In genomic region chr17:31136821-31137220, GRCm38 (mm10) we compare ENCODE assay signal across 29 mouse cellular contexts. TPM values are rescaled to one million over a fixed set of nuclear protein-coding genes. Genes with fewer than 3 reads are reported as not detected.
"Had no signal": no experiment of that assay in that cellular context is flagged by ENCODE, and none has a peak within 500 bp of the region (broad histone marks: within the 10 kb centered on the region; RNA-seq: fewer than 3 reads in every experiment).

No protein-coding gene starts in this region.

- H3K27me3 ChIP-seq: hindbrain, embryonic 12.5 days; intestine, embryonic 15.5 days; limb, embryonic 12.5 days; liver, embryonic 13.5 days had no signal

- H3K36me3 ChIP-seq: heart, embryonic 10.5 days; heart, embryonic 12.5 days; hindbrain, embryonic 10.5 days; hindbrain, embryonic 12.5 days; intestine, embryonic 15.5 days; limb, embryonic 10.5 days; limb, embryonic 12.5 days; liver, embryonic 13.5 days had no signal

- H3K27ac ChIP-seq: heart, embryonic 10.5 days; hindbrain, embryonic 10.5 days; hindbrain, embryonic 12.5 days; hindbrain, embryonic 14.5 days; intestine, embryonic 15.5 days; layer of hippocampus, adult 2 months; left cerebral cortex, adult 2 months; limb, embryonic 10.5 days; limb, embryonic 12.5 days; liver, embryonic 13.5 days had no signal

- DNase-seq: gastrocnemius, postnatal 25 days; heart, adult 18-20 months; heart, postnatal 10 days; heart, postnatal 4 days; kidney, adult 18-20 months; kidney, adult 8-10 months; kidney, postnatal 10 days; kidney, postnatal 25 days; kidney, postnatal 4 days; liver; liver, embryonic 13.5 days had no signal

- H3K4me1 ChIP-seq: heart, embryonic 12.5 days; hindbrain, embryonic 10.5 days; hindbrain, embryonic 12.5 days; limb, embryonic 12.5 days had no signal

- H3K9ac ChIP-seq: heart, embryonic 12.5 days; hindbrain, embryonic 12.5 days; hindbrain, embryonic 14.5 days; intestine, embryonic 15.5 days; limb, embryonic 12.5 days; liver, embryonic 13.5 days had no signal

- H3K4me2 ChIP-seq: heart, embryonic 12.5 days; hindbrain, embryonic 12.5 days; hindbrain, embryonic 14.5 days; intestine, embryonic 15.5 days; limb, embryonic 12.5 days; liver, embryonic 11.5 days; liver, embryonic 13.5 days had no signal

- ATAC-seq: hindbrain, embryonic 16.5 days; intestine, embryonic 15.5 days; intestine, postnatal 0 days had no signal

- H3K4me3 ChIP-seq: heart, embryonic 10.5 days; heart, embryonic 12.5 days; hindbrain, embryonic 10.5 days; hindbrain, embryonic 12.5 days; intestine, embryonic 15.5 days; layer of hippocampus, adult 2 months; left cerebral cortex, adult 2 months; limb, embryonic 10.5 days; limb, embryonic 12.5 days; liver, embryonic 13.5 days had no signal

- H3K9me3 ChIP-seq: heart, embryonic 10.5 days; heart, embryonic 12.5 days; hindbrain, embryonic 10.5 days; hindbrain, embryonic 12.5 days; intestine, embryonic 15.5 days; limb, embryonic 10.5 days; limb, embryonic 12.5 days; liver, embryonic 13.5 days had no signal

RNA-seq across cellular contexts. Expression of gene Tff2, which starts 7.3 kb away (rescaled TPM):
- polyA plus RNA-seq: heart, embryonic 10.5 days; heart, embryonic 12.5 days; heart, embryonic 14.5 days; heart, embryonic 16.5 days; hindbrain, embryonic 10.5 days; hindbrain, embryonic 12.5 days; hindbrain, embryonic 14.5 days; hindbrain, embryonic 16.5 days; limb, embryonic 10.5 days; limb, embryonic 12.5 days; limb, embryonic 14.5 days; liver, embryonic 11.5 days; liver, embryonic 13.5 days had no signal

RNA-seq across cellular contexts. Expression of gene Tff3, which starts 7.4 kb away (rescaled TPM):
- polyA plus RNA-seq: heart, embryonic 12.5 days; heart, embryonic 14.5 days; hindbrain, embryonic 10.5 days; hindbrain, embryonic 12.5 days; kidney, embryonic 14.5 days; limb, embryonic 10.5 days; limb, embryonic 12.5 days had no signal

RNA-seq across cellular contexts. Expression of gene Tff1, which starts 28.3 kb away (rescaled TPM):
- polyA plus RNA-seq: heart, embryonic 12.5 days; heart, embryonic 14.5 days; heart, embryonic 16.5 days; hindbrain, embryonic 10.5 days; hindbrain, embryonic 12.5 days; hindbrain, embryonic 14.5 days; hindbrain, embryonic 16.5 days; kidney, embryonic 14.5 days; kidney, embryonic 16.5 days; limb, embryonic 10.5 days; limb, embryonic 12.5 days; limb, embryonic 14.5 days; liver, embryonic 11.5 days; liver, embryonic 13.5 days had no signal
